In genomic region chr2:143199583-143200249, GRCm38 (mm10) we compare ENCODE assay signal across 18 mouse cellular contexts.
DNase-seq lines count a peak whose midpoint lies in the region; ATAC-seq lines count a peak whose summit lies in the region.
"Had no signal": no experiment of that assay in that cellular context is flagged by ENCODE, and none has a peak within 500 bp of the region (broad histone marks: within the 10 kb centered on the region; RNA-seq: fewer than 3 reads in every experiment).

No protein-coding gene starts in this region.

- H3K27me3 ChIP-seq in midbrain, embryonic 14.5 days (ENCODE audit: control insufficient read depth, insufficient read depth, low read length) = no peaks in the 10 kb centered on the region
- peaks cover 8% of the 10 kb centered on the region for H3K27me3 ChIP-seq in midbrain, embryonic 10.5 days (ENCODE audit: low read depth, poor library complexity, severe bottlenecking)
- H3K27me3 ChIP-seq: embryonic facial prominence, embryonic 12.5 days; forebrain, embryonic 12.5 days; heart, embryonic 13.5 days had no signal

- no peak for DNase-seq in frontal cortex, adult 2 months (ENCODE audit: extremely low spot score in 1 of 2, low spot score in 1 of 2)
- DNase-seq in midbrain, embryonic 14.5 days = peak; percentile 46
- no peak for DNase-seq in midbrain, embryonic 10.5 days (ENCODE audit: low spot score)
- DNase-seq in right cerebral cortex, adult 2 months (ENCODE audit: low spot score in 2 of 2) = peak; percentile 15 to 42
- DNase-seq in right cerebral cortex, postnatal 25 days = no peak
- DNase-seq in spleen, adult 18-20 months = no peak
- DNase-seq: adrenal gland, postnatal 10 days; cerebellum, adult 2 months; cerebellum, postnatal 14 days; gastrocnemius, postnatal 36 days; heart, adult 11 months; heart, postnatal 36 days had no signal

- no peaks in the 10 kb centered on the region for H3K4me1 ChIP-seq in midbrain, embryonic 14.5 days (ENCODE audit: control insufficient read depth, insufficient read depth, low read length)
- no peaks in the 10 kb centered on the region for H3K4me1 ChIP-seq in midbrain, embryonic 10.5 days
- H3K4me1 ChIP-seq: embryonic facial prominence, embryonic 12.5 days; forebrain, embryonic 12.5 days; heart, embryonic 13.5 days had no signal

- H3K36me3 ChIP-seq in midbrain, embryonic 14.5 days (ENCODE audit: control insufficient read depth, insufficient read depth, low read length) = no peaks in the 10 kb centered on the region
- H3K36me3 ChIP-seq in midbrain, embryonic 10.5 days = no peaks in the 10 kb centered on the region
- H3K36me3 ChIP-seq: embryonic facial prominence, embryonic 12.5 days; forebrain, embryonic 12.5 days; heart, embryonic 13.5 days had no signal

- no peaks in the 10 kb centered on the region for H3K9me3 ChIP-seq in midbrain, embryonic 14.5 days (ENCODE audit: control insufficient read depth, low read length)
- H3K9me3 ChIP-seq in midbrain, embryonic 10.5 days (replicated peaks) = no peaks in the 10 kb centered on the region
- H3K9me3 ChIP-seq: embryonic facial prominence, embryonic 12.5 days; forebrain, embryonic 12.5 days; heart, embryonic 13.5 days had no signal

- H3K27ac ChIP-seq in midbrain, embryonic 14.5 days (replicated peaks; ENCODE audit: low read depth, low read length) = no peak overlapping the region
- no peak overlapping the region for H3K27ac ChIP-seq in midbrain, embryonic 10.5 days (replicated peaks)
- H3K27ac ChIP-seq: embryonic facial prominence, embryonic 12.5 days; forebrain, embryonic 12.5 days; heart, embryonic 13.5 days had no signal

- WGBS in midbrain, embryonic 14.5 days = 77% methylated on average over 11 of the region's 11 CpGs
- WGBS in midbrain, embryonic 10.5 days = 90% methylated on average over 11 of the region's 11 CpGs

- no peak overlapping the region for H3K4me3 ChIP-seq in midbrain, embryonic 14.5 days (replicated peaks; ENCODE audit: low read depth, low read length)
- H3K4me3 ChIP-seq in midbrain, embryonic 10.5 days = no peak overlapping the region
- H3K4me3 ChIP-seq: embryonic facial prominence, embryonic 12.5 days; forebrain, embryonic 12.5 days; heart, embryonic 13.5 days had no signal

- no peak overlapping the region for H3K4me2 ChIP-seq in midbrain, embryonic 14.5 days (ENCODE audit: low read length)
- H3K4me2 ChIP-seq: embryonic facial prominence, embryonic 12.5 days; forebrain, embryonic 12.5 days; heart, embryonic 13.5 days had no signal

- H3K9ac ChIP-seq in midbrain, embryonic 14.5 days (replicated peaks; ENCODE audit: low read length) = no peak overlapping the region
- H3K9ac ChIP-seq: embryonic facial prominence, embryonic 12.5 days; forebrain, embryonic 12.5 days; heart, embryonic 13.5 days had no signal

- ATAC-seq in frontal cortex, adult (ENCODE audit: low TSS enrichment) = peak; percentile 90
- ATAC-seq in midbrain, embryonic 14.5 days (ENCODE audit: low FRiP score, low TSS enrichment) = no peak
- ATAC-seq: forebrain, embryonic 16.5 days; hindbrain, embryonic 16.5 days had no signal

Comparison
In these comparisons a context has a peak if more than half of its experiments do, and no peak if none do; other contexts are left out.
1. DNase-seq: peak in midbrain, embryonic 14.5 days (single experiment) and right cerebral cortex, adult 2 months (2 of 2); none in frontal cortex, adult 2 months (0 of 2), midbrain, embryonic 10.5 days (single experiment), right cerebral cortex, postnatal 25 days (single experiment) and spleen, adult 18-20 months (0 of 2).